12 mouse cellular contexts compared by ENCODE assay signal in genomic region chr3:88102611-88103010, GRCm38 (mm10). TPM values are rescaled to one million over a fixed set of nuclear protein-coding genes. Genes with fewer than 3 reads are reported as not detected.
A peak's percentile ranks its signal among the peaks of the same experiment; 100 is the strongest.
DNase-seq lines count a peak whose midpoint lies in the region; ATAC-seq and TF ChIP-seq lines count a peak whose summit lies in the region.
"Had no signal": no experiment of that assay in that cellular context is flagged by ENCODE, and none has a peak within 500 bp of the region (broad histone marks: within the 10 kb centered on the region; RNA-seq: fewer than 3 reads in every experiment).

No protein-coding gene starts in this region.

- DNase-seq in layer of hippocampus, adult 9-11 months = peak; percentile 82
- DNase-seq in layer of hippocampus, postnatal 25 days (ENCODE audit: extremely low spot score in 1 of 2, low spot score in 1 of 2) = no peak
- peak; percentile 30 to 64 for DNase-seq in kidney, postnatal 25 days
- DNase-seq in frontal cortex, postnatal 36 days (ENCODE audit: low spot score in 2 of 2) = no peak
- DNase-seq in forebrain, postnatal 0 days = no peak
- DNase-seq: adrenal gland, postnatal 10 days; embryo, embryonic 11 days; thymus, adult 2 months had no signal

- no peak overlapping the region for H3K9ac ChIP-seq in heart, embryonic 15.5 days
- no peak overlapping the region for H3K9ac ChIP-seq in forebrain, postnatal 0 days
- H3K9ac ChIP-seq: hindbrain, embryonic 14.5 days had no signal

- peaks cover 89% of the 10 kb centered on the region for H3K36me3 ChIP-seq in heart, embryonic 15.5 days
- no peaks in the 10 kb centered on the region for H3K36me3 ChIP-seq in forebrain, postnatal 0 days (ENCODE audit: insufficient read depth)

- H3K4me1 ChIP-seq in heart, embryonic 15.5 days (replicated peaks) = no peaks in the 10 kb centered on the region
- no peaks in the 10 kb centered on the region for H3K4me1 ChIP-seq in forebrain, postnatal 0 days (ENCODE audit: insufficient read depth)

- H3K9me3 ChIP-seq in heart, embryonic 15.5 days (replicated peaks) = no peaks in the 10 kb centered on the region
- no peaks in the 10 kb centered on the region for H3K9me3 ChIP-seq in forebrain, postnatal 0 days (ENCODE audit: low read length)

- TF ChIP-seq CTCF in forebrain, postnatal 0 days (IDR thresholded peaks at IDR 0.05; ENCODE audit: low read depth) = no peak

- H3K27ac ChIP-seq in heart, embryonic 15.5 days = peak overlapping the region; percentile 43; the same call in 1 of the 2 replicates
- H3K27ac ChIP-seq in forebrain, postnatal 0 days (ENCODE audit: low read depth, low read length) = no peak overlapping the region
- H3K27ac ChIP-seq: hindbrain, embryonic 14.5 days had no signal

- H3K4me3 ChIP-seq in heart, embryonic 15.5 days = no peak overlapping the region
- no peak overlapping the region for H3K4me3 ChIP-seq in forebrain, postnatal 0 days (ENCODE audit: low read depth, low read length)

- no peak overlapping the region for H3K4me2 ChIP-seq in heart, embryonic 15.5 days
- no peak overlapping the region for H3K4me2 ChIP-seq in forebrain, postnatal 0 days (ENCODE audit: low read depth)
- H3K4me2 ChIP-seq: hindbrain, embryonic 14.5 days had no signal

- no peak for ATAC-seq in heart, embryonic 15.5 days (replicated peaks; ENCODE audit: insufficient number of reproducible peaks, insufficient read depth, low FRiP score, low read depth)
- ATAC-seq in megakaryocyte progenitor cell, adult 5-6 weeks (replicated peaks; ENCODE audit: poor library complexity) = peak; percentile 85
- ATAC-seq in forebrain, postnatal 0 days = no peak

- WGBS in heart, embryonic 15.5 days = 73% methylated on average over 6 of the region's 6 CpGs
- 89% methylated on average over 6 of the region's 6 CpGs for WGBS in forebrain, postnatal 0 days

- H3K27me3 ChIP-seq in heart, embryonic 15.5 days = no peaks in the 10 kb centered on the region
- no peaks in the 10 kb centered on the region for H3K27me3 ChIP-seq in forebrain, postnatal 0 days (ENCODE audit: insufficient read depth, low read length)

RNA-seq across cellular contexts. Expression of gene Iqgap3, which starts 20.8 kb away (rescaled TPM):
- under 1 TPM; 0.42 to 0.52 TPM for total RNA-seq in layer of hippocampus, postnatal 25 days (2021)
- 21.1 and 25.1 TPM in 2 replicates for polyA plus RNA-seq in heart, embryonic 15.5 days (2015; fragmentation: Nextera tagmentation; extraction: Ambion mirVana)
- total RNA-seq in megakaryocyte progenitor cell, adult 5-6 weeks (2015) = 14.1 and 14.2 TPM in 2 replicates
- 21.4 and 22.0 TPM in 2 replicates for total RNA-seq in megakaryocyte progenitor cell, adult 5-6 weeks (2017)
- total RNA-seq in forebrain, postnatal 0 days (2014; rRNA removed) = 3.1 and 6.8 TPM in 2 replicates
- 1.6 and 2.0 TPM in 2 replicates for polyA plus RNA-seq in forebrain, postnatal 0 days (2015; fragmentation: Nextera tagmentation; extraction: Ambion mirVana)

RNA-seq across cellular contexts. Expression of gene Ttc24, which starts 24.5 kb away (rescaled TPM):
- not detected for total RNA-seq in layer of hippocampus, postnatal 25 days (2021)
- polyA plus RNA-seq in heart, embryonic 15.5 days (2015; fragmentation: Nextera tagmentation; extraction: Ambion mirVana) = 0.32 TPM in 1 of 2 replicates, not detected in the other
- total RNA-seq in megakaryocyte progenitor cell, adult 5-6 weeks (2015) = not detected in 2 replicates
- not detected in 2 replicates for total RNA-seq in megakaryocyte progenitor cell, adult 5-6 weeks (2017)
- total RNA-seq in forebrain, postnatal 0 days (2014; rRNA removed) = 0.05 and 0.08 TPM in 2 replicates
- not detected in 2 replicates for polyA plus RNA-seq in forebrain, postnatal 0 days (2015; fragmentation: Nextera tagmentation; extraction: Ambion mirVana)
- total RNA-seq: adrenal gland, postnatal 10 days; left cerebral cortex, postnatal 10 days had no signal
- polyA plus RNA-seq: hindbrain, embryonic 14.5 days had no signal

RNA-seq across cellular contexts. Expression of gene Mef2d, which starts 39.6 kb away (rescaled TPM):
- total RNA-seq in layer of hippocampus, postnatal 25 days (2021) = 100 to 1,000 TPM; 179 to 212 TPM
- 35.4 and 43.2 TPM in 2 replicates for polyA plus RNA-seq in heart, embryonic 15.5 days (2015; fragmentation: Nextera tagmentation; extraction: Ambion mirVana)
- 82.5 and 95.7 TPM in 2 replicates for total RNA-seq in megakaryocyte progenitor cell, adult 5-6 weeks (2015)
- total RNA-seq in megakaryocyte progenitor cell, adult 5-6 weeks (2017) = 49.6 and 52.8 TPM in 2 replicates
- 45.0 and 53.0 TPM in 2 replicates for total RNA-seq in forebrain, postnatal 0 days (2014; rRNA removed)
- 30.9 and 34.0 TPM in 2 replicates for polyA plus RNA-seq in forebrain, postnatal 0 days (2015; fragmentation: Nextera tagmentation; extraction: Ambion mirVana)

RNA-seq across cellular contexts. Expression of gene Naxe, which starts 44.3 kb away (rescaled TPM):
- 10 to 100 TPM; 80.8 to 84.2 TPM for total RNA-seq in layer of hippocampus, postnatal 25 days (2021)
- polyA plus RNA-seq in heart, embryonic 15.5 days (2015; fragmentation: Nextera tagmentation; extraction: Ambion mirVana) = 137 and 155 TPM in 2 replicates
- 44.2 and 67.8 TPM in 2 replicates for total RNA-seq in megakaryocyte progenitor cell, adult 5-6 weeks (2015)
- total RNA-seq in megakaryocyte progenitor cell, adult 5-6 weeks (2017) = 39.6 and 41.4 TPM in 2 replicates
- 78.9 and 81.6 TPM in 2 replicates for total RNA-seq in forebrain, postnatal 0 days (2014; rRNA removed)
- polyA plus RNA-seq in forebrain, postnatal 0 days (2015; fragmentation: Nextera tagmentation; extraction: Ambion mirVana) = 161 and 170 TPM in 2 replicates

RNA-seq across cellular contexts. Expression of gene Gpatch4, which starts 59.7 kb away (rescaled TPM):
- 10 to 100 TPM; 14.9 to 15.7 TPM for total RNA-seq in layer of hippocampus, postnatal 25 days (2021)
- 15.4 and 20.6 TPM in 2 replicates for polyA plus RNA-seq in heart, embryonic 15.5 days (2015; fragmentation: Nextera tagmentation; extraction: Ambion mirVana)
- 34.2 and 38.7 TPM in 2 replicates for total RNA-seq in megakaryocyte progenitor cell, adult 5-6 weeks (2015)
- 49.2 and 51.8 TPM in 2 replicates for total RNA-seq in megakaryocyte progenitor cell, adult 5-6 weeks (2017)
- total RNA-seq in forebrain, postnatal 0 days (2014; rRNA removed) = 9.8 and 10.6 TPM in 2 replicates
- 34.6 and 35.5 TPM in 2 replicates for polyA plus RNA-seq in forebrain, postnatal 0 days (2015; fragmentation: Nextera tagmentation; extraction: Ambion mirVana)

Comparison
In these comparisons a context has a peak if more than half of its experiments do, and no peak if none do; other contexts are left out.
1. DNase-seq: peak in layer of hippocampus, adult 9-11 months (single experiment) and kidney, postnatal 25 days (2 of 2); none in layer of hippocampus, postnatal 25 days (0 of 2), frontal cortex, postnatal 36 days (0 of 2) and forebrain, postnatal 0 days (single experiment).